Mouse (Mus musculus) urinary bladder, postnatal 0 days (tissue): ENCODE measurements around the gene Fut9. TPM values are rescaled to one million over a fixed set of nuclear protein-coding genes. Genes with fewer than 3 reads are reported as not detected.

Experiments used
- polyA plus RNA-seq: library from polyadenylated mRNA; unstranded; fragments of >200 nt; fragmentation: Nextera tagmentation; extraction: Ambion mirVana; gene quantifications from 2 replicates; pipeline ENCODE4 v1.2.1, GENCODE M21; 2015

Fut9 gene
- 2.8 and 4.0 TPM in 2 replicates for polyA plus RNA-seq

DNA sequence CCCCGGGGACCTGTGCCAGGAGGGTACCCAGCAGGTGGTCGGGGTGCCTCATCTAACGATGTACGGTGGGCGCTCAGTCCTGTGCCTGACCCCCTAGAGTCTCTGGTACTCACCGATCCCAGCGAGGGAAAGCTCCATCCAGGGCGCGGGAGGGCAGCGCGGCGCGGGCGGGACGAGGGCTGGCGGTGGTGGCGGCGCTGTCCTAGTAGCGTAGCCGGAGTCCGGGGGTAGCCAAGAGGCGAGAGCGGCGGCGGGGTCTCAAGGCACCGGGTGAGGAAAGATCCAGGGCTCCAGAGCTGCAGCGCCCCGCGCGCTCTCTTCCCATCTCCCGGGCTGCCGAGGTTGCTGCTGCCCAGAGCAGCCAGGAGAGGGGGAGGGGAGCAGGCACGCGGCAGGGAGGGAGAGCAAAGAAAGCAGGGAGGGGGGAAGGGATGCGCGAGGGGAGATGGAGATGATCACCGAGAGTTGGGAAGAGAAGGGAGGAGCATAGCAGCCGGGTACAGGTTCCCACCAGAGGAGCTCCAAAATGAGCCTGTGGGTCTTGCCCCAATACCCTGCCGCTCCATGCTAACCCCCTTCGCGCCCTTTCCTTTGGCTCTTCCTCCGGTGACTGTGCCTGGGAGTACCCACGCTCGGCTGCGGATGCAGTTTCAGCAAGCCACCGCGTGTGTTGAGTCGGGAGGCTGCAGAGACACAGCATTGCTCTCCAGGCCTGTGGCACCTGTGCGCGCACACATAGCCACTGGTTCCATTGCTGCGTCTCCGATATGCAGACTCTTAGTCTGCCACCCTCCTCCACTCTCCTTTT lies at the start of gene Fut9:
Gene Fut9, minus strand, starts transcription at position 769 of the 808 bp plus-strand sequence.

